Comparison of ENCODE assay signal across 16 mouse cellular contexts in genomic region chr1:11990011-11990410, GRCm38 (mm10).
"Had no signal": no experiment of that assay in that cellular context is flagged by ENCODE, and none has a peak within 500 bp of the region (broad histone marks: within the 10 kb centered on the region; RNA-seq: fewer than 3 reads in every experiment).

No protein-coding gene starts in this region.

- H3K9ac ChIP-seq: limb, embryonic 12.5 days; liver, embryonic 13.5 days; liver, postnatal 0 days; lung, embryonic 15.5 days; midbrain, embryonic 12.5 days had no signal

- DNase-seq: kidney, adult 8-10 months; kidney, postnatal 25 days; layer of hippocampus, adult 9-11 months; liver; liver, embryonic 13.5 days; liver, postnatal 0 days; lung, postnatal 14 days; right cerebral cortex, postnatal 14 days; thymus, adult 18-20 months; thymus, postnatal 25 days had no signal

- H3K4me1 ChIP-seq: liver, embryonic 13.5 days; lung, embryonic 15.5 days; megakaryocyte, embryonic 14.5 days; midbrain, embryonic 12.5 days had no signal

- H3K36me3 ChIP-seq: limb, embryonic 12.5 days; liver, embryonic 13.5 days; lung, embryonic 15.5 days; midbrain, embryonic 12.5 days had no signal

- H3K4me3 ChIP-seq: limb, embryonic 12.5 days; liver, embryonic 13.5 days; lung, embryonic 15.5 days; megakaryocyte, embryonic 14.5 days; midbrain, embryonic 12.5 days had no signal

- ATAC-seq: liver, postnatal 0 days; midbrain, embryonic 16.5 days had no signal

- H3K27ac ChIP-seq: limb, embryonic 12.5 days; liver, embryonic 13.5 days; lung, embryonic 15.5 days; macrophage; midbrain, embryonic 12.5 days had no signal

- H3K4me2 ChIP-seq: limb, embryonic 12.5 days; liver, embryonic 13.5 days; lung, embryonic 15.5 days; midbrain, embryonic 12.5 days had no signal

- H3K9me3 ChIP-seq: limb, embryonic 12.5 days; liver, embryonic 13.5 days; lung, embryonic 15.5 days; megakaryocyte, embryonic 14.5 days; midbrain, embryonic 12.5 days had no signal

- H3K27me3 ChIP-seq: limb, embryonic 12.5 days; liver, embryonic 13.5 days; lung, embryonic 15.5 days; megakaryocyte, embryonic 14.5 days; midbrain, embryonic 12.5 days had no signal
